Mouse (Mus musculus) T-helper 17 cell (primary cell): ENCODE results near the gene Pi4ka.

Source experiments
- in situ Hi-C, 2 experiments: fragments of 300-600 bp; cut with MboI, MseI; formaldehyde crosslinking; loops; 1 replicate in 1 of 2; 2 replicates in 1 of 2; pipeline ENCODE4 v1.15.1; 2025; ENCODE audit warnings: high pct_unique_total_duplicates in 2 of 2

Pi4ka gene

DNA sequence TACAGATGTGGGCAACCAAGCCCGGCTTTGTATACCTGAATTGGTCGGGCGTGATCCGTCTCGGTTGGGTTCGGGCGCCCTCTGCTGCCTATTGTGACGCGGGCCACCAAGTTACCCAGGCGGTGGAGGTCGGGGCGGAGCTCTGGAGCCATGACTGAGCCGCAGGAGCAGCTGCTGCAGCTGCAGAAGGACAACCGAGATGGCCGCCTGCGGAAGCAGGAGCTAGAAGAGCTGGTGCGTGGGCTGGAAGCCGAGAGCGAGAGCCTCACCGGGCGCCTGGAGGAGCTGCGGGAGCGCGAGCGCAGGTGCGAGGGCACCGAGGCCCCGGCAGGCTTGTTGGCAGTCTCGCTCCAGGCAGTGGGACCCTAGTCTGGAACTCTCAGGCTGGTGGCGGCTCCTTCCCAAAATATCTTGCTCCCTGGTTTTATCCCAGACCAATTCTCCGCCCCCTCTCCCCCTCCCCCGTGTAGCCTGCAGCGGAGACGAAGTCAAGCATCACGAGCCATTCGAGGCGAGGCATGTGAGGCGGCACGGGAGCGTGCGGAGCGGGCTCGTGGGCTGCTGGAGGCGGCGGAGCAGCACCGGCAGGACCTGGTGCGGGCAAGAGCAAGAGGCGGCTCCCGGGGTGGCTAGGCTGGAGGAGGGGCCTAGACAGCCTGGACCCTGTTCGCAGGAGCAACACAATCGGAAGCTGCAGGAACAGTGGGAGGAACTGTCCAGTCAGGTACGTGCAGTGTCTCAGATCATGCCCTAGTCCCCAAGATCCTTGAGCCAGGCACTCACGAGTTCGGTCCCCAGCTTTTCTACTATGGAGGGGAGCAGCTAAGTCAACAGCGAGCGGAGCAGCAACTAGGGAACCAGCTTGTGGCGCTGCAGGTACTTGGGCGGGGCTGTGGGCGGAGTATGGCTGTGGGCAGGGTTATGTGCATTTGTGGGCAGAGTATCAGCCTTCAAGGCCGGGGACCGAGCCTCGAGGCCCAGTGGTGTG is 129.7 kb downstream of the Pi4ka start:
- in situ Hi-C loops, result loop anchor here (5.0 to 10.0 kb wide), 2 partner anchors 164 to 1642 kb away; partner anchors contain the start of gene Ppil2 (in 1 of the 2)

- in situ Hi-C loops, result loop anchor here (5.0 to 10.0 kb wide), 2 partner anchors 163 to 1641 kb away; partner anchors contain the start of gene Ppil2 (in 1 of the 2)
Observed at GRCm38 (mm10) chr16:17275721-17276120, 130.4 kb downstream of the Pi4ka start, which contains the start of gene Tmem191c. Gene Tmem191c, plus strand, starts transcription at chr16:17276077.

DNA sequence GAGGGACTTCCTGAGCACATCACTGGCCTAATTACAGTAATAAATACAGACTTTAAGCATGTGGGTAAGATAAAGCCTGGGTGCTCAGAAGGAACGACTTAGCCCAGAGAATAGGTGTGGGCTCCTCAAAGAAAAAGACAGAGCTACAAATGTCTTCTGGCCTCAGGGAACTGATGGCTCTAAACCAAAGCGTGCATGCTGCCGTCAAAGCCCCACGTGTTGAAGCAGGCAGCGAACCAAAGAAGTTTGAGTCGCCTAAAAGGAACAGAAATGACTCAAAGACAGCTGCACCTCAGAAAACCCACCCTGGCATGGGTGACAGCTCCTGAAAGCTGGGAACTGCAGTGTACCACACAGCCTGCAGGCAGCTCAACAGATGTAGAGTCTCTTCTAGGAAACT is 134.3 kb downstream of the Pi4ka start:
- in situ Hi-C loops, result loop anchor here in 1 of 2 experiments (5.0 to 10.0 kb wide), 2 partner anchors 65 to 1637 kb away; partner anchors contain the start of gene Rimbp3

DNA sequence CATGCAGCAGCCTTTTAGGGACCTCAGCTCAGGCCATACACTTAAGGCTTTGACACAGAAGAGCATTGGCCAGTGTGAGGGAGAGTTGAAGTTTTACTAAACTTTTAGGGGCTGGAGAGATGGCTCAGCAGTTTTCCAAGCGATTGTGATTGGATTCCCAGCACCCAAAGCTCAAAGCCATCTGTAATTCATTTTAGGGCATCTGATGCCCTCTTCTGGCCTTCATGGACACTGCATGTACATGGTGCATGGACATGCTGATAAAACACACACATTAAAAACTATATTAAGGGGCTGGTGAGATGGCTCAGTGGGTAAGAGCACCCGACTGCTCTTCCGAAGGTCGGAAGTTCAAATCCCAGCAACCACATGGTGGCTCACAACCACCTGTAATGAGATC is 135.0 kb downstream of the Pi4ka start:
- in situ Hi-C loops, result loop anchor here in 1 of 2 experiments (5.0 to 10.0 kb wide), 2 partner anchors 64 to 1636 kb away; partner anchors contain the start of gene Rimbp3

- in situ Hi-C loops, result loop anchor here (5.0 to 10.0 kb wide), 3 partner anchors 63 to 1635 kb away; partner anchors contain the start of gene Rimbp3 (in 1 of the 2)
Observed at GRCm38 (mm10) chr16:17269872-17270271, 136.2 kb downstream of the Pi4ka start.

GRCm38 (mm10) chr16:17267937-17268336 is 138.2 kb downstream of the Pi4ka start:
- in situ Hi-C loops, result loop anchor here in 1 of 2 experiments (10.0 kb wide), 1 partner anchor 1293 kb away; no protein-coding TSS in a partner anchor

GRCm38 (mm10) chr16:17266113-17266512 is 140.0 kb downstream of the Pi4ka start:
- in situ Hi-C loops, result loop anchor here in 1 of 2 experiments (10.0 kb wide), 1 partner anchor 1291 kb away; no protein-coding TSS in a partner anchor

GRCm38 (mm10) chr16:17261341-17261740 is 144.8 kb downstream of the Pi4ka start:
- in situ Hi-C loops, result loop anchor here in 1 of 2 experiments (10.0 kb wide), 1 partner anchor 1287 kb away; no protein-coding TSS in a partner anchor

DNA sequence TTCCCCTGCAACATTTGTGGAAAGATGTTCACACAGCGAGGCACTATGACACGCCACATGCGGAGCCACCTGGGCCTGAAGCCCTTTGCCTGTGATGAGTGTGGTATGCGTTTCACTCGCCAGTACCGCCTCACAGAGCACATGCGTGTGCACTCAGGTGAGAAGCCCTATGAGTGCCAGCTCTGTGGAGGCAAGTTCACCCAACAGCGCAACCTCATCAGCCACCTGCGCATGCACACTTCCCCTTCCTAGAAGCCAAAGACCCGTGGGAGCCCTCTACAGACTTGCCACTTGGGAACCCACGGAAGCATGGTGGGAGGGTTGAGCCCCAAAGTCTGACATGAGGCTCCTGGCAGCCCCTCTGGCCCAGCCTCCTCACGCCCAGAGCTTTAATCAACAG is 147.2 kb downstream of the Pi4ka start:
- in situ Hi-C loops, result no loop called here

DNA sequence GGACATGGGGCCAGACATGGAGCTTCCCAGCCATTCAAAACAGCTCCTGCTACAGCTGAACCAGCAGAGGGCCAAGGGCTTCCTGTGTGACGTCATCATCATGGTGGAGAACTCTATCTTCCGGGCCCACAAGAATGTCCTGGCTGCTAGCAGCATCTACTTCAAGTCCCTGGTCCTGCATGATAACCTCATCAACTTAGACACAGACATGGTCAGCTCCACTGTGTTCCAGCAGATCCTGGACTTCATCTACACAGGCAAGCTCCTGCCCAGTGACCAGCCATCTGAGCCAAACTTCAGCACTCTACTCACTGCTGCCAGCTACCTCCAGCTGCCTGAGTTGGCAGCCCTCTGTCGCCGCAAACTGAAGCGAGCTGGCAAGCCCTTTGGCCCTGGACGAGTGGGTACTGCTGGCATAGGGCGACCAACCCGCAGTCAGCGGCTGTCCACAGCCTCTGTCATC is 148.7 kb downstream of the Pi4ka start:
- in situ Hi-C loops, result no loop called here

- in situ Hi-C loops, result no loop called here
Observed at GRCm38 (mm10) chr16:17255270-17255669, 150.8 kb downstream of the Pi4ka start.

DNA sequence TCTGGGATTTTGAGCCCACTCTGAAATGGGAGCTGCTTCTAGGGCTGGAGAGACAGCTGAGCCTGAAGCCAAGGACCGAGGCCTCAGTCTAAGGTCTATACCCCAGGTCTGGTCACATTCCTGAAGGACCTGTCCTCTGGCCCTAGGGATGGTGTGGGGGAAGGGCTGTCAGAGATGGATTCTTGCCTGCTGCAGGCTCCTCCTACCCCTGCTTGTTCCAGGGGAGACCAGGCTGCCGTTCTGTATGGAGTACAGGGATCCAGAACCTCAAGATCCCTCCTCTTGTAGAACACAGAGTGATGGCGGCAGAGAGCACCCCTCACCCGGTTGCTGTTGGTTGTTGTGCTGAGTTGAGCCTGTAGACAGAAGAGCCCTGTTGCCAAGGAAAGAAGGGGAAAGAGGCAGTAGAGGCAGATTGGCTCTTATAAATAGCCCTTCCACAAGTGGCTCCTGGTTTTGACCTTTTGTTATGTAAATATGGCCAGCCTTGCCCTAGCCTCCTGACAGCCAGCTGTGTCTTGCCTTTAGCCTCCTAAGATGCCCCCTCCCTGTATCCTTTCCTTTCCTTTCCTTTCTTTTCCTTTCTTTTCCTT is 152.0 kb downstream of the Pi4ka start:
- in situ Hi-C loops, result no loop called here

GRCm38 (mm10) chr16:17252841-17253240 is 153.3 kb downstream of the Pi4ka start:
- in situ Hi-C loops, result no loop called here

DNA sequence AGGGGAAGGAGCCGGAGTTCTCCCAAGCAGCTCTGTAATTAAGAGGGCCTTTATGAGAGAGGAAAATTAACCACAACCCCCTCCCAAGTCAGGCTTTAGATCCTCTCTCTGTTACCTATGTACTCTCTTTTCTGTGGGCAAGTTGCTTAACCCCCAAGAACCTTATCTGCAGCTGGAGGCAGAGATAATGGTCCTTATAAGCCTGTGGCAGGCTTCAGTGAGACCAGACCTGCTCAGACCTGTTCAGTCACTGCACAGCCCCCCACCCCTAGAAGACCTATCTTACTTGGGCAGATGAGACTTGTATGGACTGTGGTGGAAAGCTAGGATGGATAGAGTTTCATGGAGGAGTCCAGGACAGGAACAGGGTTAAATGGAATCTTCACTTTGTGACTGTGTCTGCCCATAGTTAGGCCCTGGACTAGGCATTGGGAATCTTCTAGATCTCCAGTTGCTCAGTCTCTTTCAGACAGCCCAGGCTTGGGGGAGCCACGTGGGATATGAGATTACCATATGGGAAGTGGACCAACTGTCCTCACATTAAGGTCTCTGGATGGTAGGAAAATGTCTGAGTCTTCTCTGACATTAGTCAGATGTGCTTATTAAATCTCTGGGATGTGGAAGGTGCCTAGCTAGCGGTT is 153.9 kb downstream of the Pi4ka start:
- in situ Hi-C loops, result no loop called here

GRCm38 (mm10) chr16:17251539-17251938 is 154.6 kb downstream of the Pi4ka start:
- in situ Hi-C loops, result no loop called here

DNA sequence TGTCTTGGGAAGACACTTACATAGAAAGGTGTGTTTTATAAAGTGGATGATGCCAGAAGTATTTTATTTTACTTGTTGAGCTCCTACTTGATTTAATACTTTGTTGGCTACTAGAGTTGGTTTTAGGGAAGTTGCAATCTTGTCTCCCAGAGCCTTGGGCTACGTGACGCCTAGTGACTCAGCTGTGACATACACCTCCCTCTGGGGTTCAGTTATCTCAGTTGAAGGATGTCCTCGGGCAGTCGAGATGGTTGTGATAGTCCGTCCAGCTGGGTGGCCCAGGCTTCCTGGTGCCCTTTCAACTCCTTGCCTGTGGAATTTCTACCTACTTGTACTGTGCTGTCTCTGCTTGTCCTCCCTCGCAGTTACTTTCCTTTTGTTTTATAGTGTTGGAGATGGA is 157.0 kb downstream of the Pi4ka start:
- in situ Hi-C loops, result no loop called here

- in situ Hi-C loops, result no loop called here
Observed at GRCm38 (mm10) chr16:17247727-17248126, 158.4 kb downstream of the Pi4ka start.

- in situ Hi-C loops, result no loop called here
Observed at GRCm38 (mm10) chr16:17244996-17245395, 161.1 kb downstream of the Pi4ka start.

DNA sequence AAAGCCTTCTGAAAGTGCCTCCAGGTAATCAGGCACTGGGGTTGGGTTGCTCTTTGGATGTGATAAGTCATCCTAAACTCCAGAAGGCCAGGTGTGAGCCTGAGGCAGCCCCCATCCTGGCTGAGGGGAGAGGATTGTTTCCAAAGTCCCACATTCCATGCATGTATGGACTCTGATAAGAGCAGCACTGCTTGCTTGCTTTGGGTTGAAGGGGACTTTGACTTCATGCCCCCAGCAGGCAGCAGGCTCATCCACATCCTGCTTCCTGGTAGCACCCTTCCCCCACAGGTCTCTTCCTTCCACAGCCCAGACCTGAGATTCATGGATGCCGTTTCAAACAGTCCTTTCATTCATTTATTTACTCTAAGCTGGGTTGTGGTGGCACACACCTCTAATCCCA is 162.4 kb downstream of the Pi4ka start:
- in situ Hi-C loops, result no loop called here

DNA sequence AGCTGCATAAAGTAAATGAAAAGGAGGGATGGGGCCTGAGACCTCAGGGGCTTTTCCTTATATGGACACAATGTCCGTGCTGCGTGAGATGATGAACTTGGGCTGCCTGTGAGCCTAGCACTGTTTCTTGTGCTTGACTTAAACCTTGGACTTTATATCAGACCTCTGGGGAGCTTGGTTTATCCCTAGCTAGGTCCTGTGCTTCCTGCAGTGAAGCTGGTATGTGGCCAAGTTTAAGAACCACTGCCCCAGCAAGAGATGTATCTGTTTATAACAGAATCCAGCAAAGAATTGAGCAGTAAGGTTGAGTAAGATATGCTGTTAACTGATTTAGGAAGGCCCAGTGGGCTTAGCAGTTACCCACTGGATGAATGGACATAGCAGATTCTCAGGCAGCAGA is 166.7 kb downstream of the Pi4ka start:
- in situ Hi-C loops, result loop anchor here in 1 of 2 experiments (10.0 kb wide), 1 partner anchor 715 kb away; no protein-coding TSS in a partner anchor

GRCm38 (mm10) chr16:17237634-17238033 is 168.5 kb downstream of the Pi4ka start:
- in situ Hi-C loops, result loop anchor here in 1 of 2 experiments (10.0 kb wide), 1 partner anchor 717 kb away; no protein-coding TSS in a partner anchor
